Mouse (Mus musculus) embryonic facial prominence, embryonic 13.5 days (tissue): Measurements from ENCODE around the gene Htr7. TPM values are rescaled to one million over a fixed set of nuclear protein-coding genes. Genes with fewer than 3 reads are reported as not detected.

Source experiments
- ATAC-seq: fragments of 200-750 bp; cut with Nextera tagmentation; 2 replicates; pipeline ENCODE4 v1.8.0; 2017; ENCODE audit warnings: low read depth; ENCODE audit not compliant: insufficient number of reproducible peaks, insufficient read depth, low FRiP score, low TSS enrichment
- H3K27ac ChIP-seq: fragments of 300-500 bp; sonication (generic); 2 replicates; pipeline ENCODE4 v1.5.1; 2015; ENCODE audit warnings: moderate library complexity, mild to moderate bottlenecking, inconsistent platforms
- H3K27me3 ChIP-seq: fragments of 300-500 bp; sonication (generic); 2 replicates; pipeline ENCODE4 v1.6.1; 2015; ENCODE audit warnings: mild to moderate bottlenecking, inconsistent platforms
- H3K36me3 ChIP-seq: fragments of 300-500 bp; sonication (generic); 2 replicates; pipeline ENCODE4 v1.6.1; 2015; ENCODE audit warnings: mild to moderate bottlenecking, inconsistent platforms
- H3K4me1 ChIP-seq: fragments of 300-500 bp; sonication (generic); 2 replicates; pipeline ENCODE4 v1.6.1; 2015; ENCODE audit warnings: inconsistent platforms
- H3K4me2 ChIP-seq: fragments of 300-500 bp; sonication (generic); 2 replicates; pipeline ENCODE4 v1.6.1; 2015; ENCODE audit warnings: moderate library complexity, mild to moderate bottlenecking, inconsistent platforms
- H3K4me3 ChIP-seq: fragments of 300-500 bp; sonication (generic); 2 replicates; pipeline ENCODE4 v1.5.1; 2015; ENCODE audit warnings: mild to moderate bottlenecking, inconsistent platforms
- H3K9ac ChIP-seq: fragments of 300-500 bp; sonication (generic); 2 replicates; pipeline ENCODE4 v1.6.1; 2015; ENCODE audit warnings: mild to moderate bottlenecking, inconsistent platforms
- H3K9me3 ChIP-seq: fragments of 300-500 bp; sonication (generic); 2 replicates; pipeline ENCODE4 v1.6.1; 2016; ENCODE audit warnings: inconsistent platforms
- WGBS: fragments of 180-500 bp; shearing (Covaris S2); methylation state at CpG from one replicate; pipeline ENCODE4 v1.1.7; 2015; ENCODE audit warnings: mixed read lengths; 5-methylcytosine and 5-hydroxymethylcytosine counted together
- polyA plus RNA-seq: library from polyadenylated mRNA; unstranded; fragments of >200 nt; fragmentation: Nextera tagmentation; extraction: Ambion mirVana; gene quantifications from 2 replicates; pipeline ENCODE4 v1.2.1, GENCODE M21; 2015

The Htr7 gene
- polyA plus RNA-seq, 1 experiment from 2014 or later = 1.2 TPM

GRCm38 (mm10) chr19:36046046-36046445 is 11.3 kb downstream of the Htr7 start:
- 82% methylated on average over 7 of the region's 7 CpGs for WGBS
- Histone ChIP-seq H3K4me3 (no peak overlapping the region), H3K4me2 (no peak overlapping the region), H3K9me3 (no peaks in the 10 kb centered on the region), H3K27me3 (no peaks in the 10 kb centered on the region), H3K27ac (no peak overlapping the region), H3K36me3 (no peaks in the 10 kb centered on the region), H3K4me1 (no peaks in the 10 kb centered on the region), H3K9ac (no peak overlapping the region)
- no peak for ATAC-seq

DNA sequence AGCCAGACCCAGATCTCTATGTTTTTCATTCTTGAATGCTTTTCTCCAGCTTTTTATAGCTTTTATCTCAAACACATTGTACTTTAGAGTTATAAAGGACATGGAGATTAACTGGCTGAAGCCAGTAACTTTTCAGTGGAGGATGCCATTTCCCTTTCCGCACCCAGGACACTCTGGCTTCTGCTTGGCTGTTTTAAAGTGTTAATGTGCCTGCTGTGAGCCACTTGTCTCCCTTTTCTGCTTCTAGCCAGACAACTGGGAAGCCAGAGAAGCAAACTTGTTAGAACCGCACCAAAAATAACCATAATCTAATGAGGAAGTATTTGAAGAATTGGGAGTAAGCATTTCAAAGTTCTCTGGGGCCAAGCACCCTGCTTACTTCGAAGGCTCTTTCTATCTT is 42.5 kb downstream of the Htr7 start:
- Histone ChIP-seq H3K27ac (no peak overlapping the region), H3K27me3 (no peaks in the 10 kb centered on the region), H3K4me3 (no peak overlapping the region), H3K9ac (no peak overlapping the region), H3K36me3 (no peaks in the 10 kb centered on the region), H3K9me3 (no peaks in the 10 kb centered on the region), H3K4me2 (no peak overlapping the region), H3K4me1 (no peaks in the 10 kb centered on the region)
- ATAC-seq = no peak
- WGBS = 23% methylated on average over 3 of the region's 3 CpGs

DNA sequence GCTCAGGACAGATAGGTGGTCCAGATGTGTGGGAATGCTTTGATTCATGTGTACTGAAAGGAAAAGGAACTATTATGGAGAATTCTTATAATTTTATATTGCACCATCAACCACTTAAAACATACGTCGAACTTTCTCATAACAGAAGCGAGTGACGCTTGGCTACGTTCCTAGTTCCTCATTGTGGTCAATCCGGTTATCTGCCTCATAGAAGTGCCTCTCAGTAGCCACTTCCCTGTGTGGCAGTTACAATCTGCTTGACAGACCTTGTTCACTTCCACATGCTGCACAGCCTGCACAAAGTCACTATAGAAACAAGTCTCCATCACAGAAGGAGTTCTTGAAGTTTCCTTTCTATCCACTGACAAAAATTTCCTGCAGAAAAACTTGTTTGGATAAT is 51.0 kb downstream of the Htr7 start:
- H3K4me3 ChIP-seq = no peak overlapping the region
- H3K9ac ChIP-seq = no peak overlapping the region
- H3K9me3 ChIP-seq = no peaks in the 10 kb centered on the region
- no peaks in the 10 kb centered on the region for H3K27me3 ChIP-seq
- no peaks in the 10 kb centered on the region for H3K36me3 ChIP-seq
- no peak for ATAC-seq
- 75% methylated on average over 6 of the region's 6 CpGs for WGBS
- H3K4me1 ChIP-seq = 0 out of 2 replicates have a peak, but pooled peaks cover 3% of the 10 kb centered on the region
- H3K27ac ChIP-seq = no peak overlapping the region
- no peak overlapping the region for H3K4me2 ChIP-seq

DNA sequence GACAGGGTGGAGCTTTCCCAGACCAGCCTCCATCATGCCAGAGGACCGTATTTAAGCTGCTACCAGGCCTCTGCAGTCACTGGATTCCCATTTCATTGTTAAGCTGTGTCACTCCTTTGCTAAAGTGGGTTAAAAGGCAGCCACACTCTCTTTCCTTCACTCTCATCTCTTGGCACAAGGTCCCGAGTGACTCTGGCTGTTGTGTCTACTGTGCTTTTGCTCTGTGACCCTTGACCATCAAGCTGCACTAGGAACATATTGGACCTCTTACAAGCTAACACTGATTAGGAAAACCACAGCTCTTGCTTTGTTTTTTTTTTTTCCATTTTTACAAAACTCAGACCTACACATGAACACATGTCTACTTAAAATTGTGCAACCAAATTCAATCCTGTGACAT is 52.3 kb downstream of the Htr7 start:
- no peak overlapping the region for H3K9ac ChIP-seq
- H3K36me3 ChIP-seq = no peaks in the 10 kb centered on the region
- no peak overlapping the region for H3K4me3 ChIP-seq
- H3K4me1 ChIP-seq = 0 out of 2 replicates have a peak, but pooled peaks cover 3% of the 10 kb centered on the region
- WGBS = 58% methylated on average over 2 of the region's 2 CpGs
- no peak overlapping the region for H3K4me2 ChIP-seq
- no peaks in the 10 kb centered on the region for H3K27me3 ChIP-seq
- no peaks in the 10 kb centered on the region for H3K9me3 ChIP-seq
- ATAC-seq = no peak
- no peak overlapping the region for H3K27ac ChIP-seq

DNA sequence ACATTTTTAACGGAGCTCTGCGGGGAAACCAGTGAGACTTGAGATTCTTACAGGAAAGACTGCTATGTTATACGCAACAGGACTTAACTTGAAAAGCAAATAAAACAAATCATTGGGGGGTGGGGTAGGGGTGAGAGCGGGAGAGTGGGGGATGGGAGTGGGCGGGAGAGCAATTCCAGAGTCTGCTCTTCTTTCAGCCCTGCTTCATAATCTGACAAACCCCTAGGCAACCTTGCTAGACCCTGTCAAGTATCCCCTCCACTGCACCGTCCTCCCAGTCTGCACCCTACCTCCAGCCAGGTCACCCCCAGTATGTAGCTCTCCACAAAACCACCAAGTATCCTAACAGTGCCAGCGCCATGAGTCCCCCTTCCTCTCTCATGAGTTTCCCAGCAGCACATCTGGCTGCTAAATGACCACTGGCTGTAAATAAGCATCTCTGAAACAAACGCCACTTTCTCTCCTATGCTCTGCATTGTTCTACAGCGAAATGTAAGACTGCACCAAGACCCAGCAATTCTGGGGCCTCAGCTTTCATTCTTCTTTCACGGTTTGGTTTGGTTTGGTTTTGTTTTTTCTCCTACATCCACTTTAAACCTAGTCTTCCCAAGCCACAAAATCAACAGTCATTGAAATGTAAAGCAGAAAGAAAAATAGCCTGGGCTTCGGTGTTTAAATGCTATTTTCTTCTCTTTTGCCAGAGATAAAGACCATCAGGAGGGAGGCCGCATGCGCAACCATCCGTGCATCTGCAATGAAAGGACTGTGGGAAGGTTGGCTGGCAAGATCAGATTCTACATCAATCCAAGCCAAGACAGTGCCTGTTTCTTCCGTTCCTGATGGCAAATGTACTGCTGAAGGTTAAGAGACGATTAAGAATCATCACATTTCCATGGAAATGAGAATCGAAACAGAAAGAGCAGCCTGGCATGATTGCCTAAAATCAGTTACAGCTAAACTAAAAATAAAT is 54.5 kb downstream of the Htr7 start:
- Histone ChIP-seq H3K4me2 (no peak overlapping the region), H3K9ac (no peak overlapping the region), H3K4me3 (no peak overlapping the region), H3K36me3 (no peaks in the 10 kb centered on the region), H3K4me1 (0 out of 2 replicates have a peak, but pooled peaks cover 3% of the 10 kb centered on the region), H3K27ac (no peak overlapping the region), H3K9me3 (no peaks in the 10 kb centered on the region), H3K27me3 (no peaks in the 10 kb centered on the region)
- WGBS = 52% methylated on average over 17 of the region's 17 CpGs
- ATAC-seq = no peak

- 0 out of 2 replicates have a peak, but pooled peaks cover 3% of the 10 kb centered on the region for H3K4me1 ChIP-seq
- H3K36me3 ChIP-seq = no peaks in the 10 kb centered on the region
- no peak for ATAC-seq
- H3K27ac ChIP-seq = no peak overlapping the region
- 39% methylated on average over 1 of the region's 1 CpGs for WGBS
- H3K4me2 ChIP-seq = no peak overlapping the region
- no peaks in the 10 kb centered on the region for H3K27me3 ChIP-seq
- H3K9ac ChIP-seq = no peak overlapping the region
- no peak overlapping the region for H3K4me3 ChIP-seq
- no peaks in the 10 kb centered on the region for H3K9me3 ChIP-seq
Measured at GRCm38 (mm10) chr19:36001512-36001911, 55.8 kb downstream of the Htr7 start.

DNA sequence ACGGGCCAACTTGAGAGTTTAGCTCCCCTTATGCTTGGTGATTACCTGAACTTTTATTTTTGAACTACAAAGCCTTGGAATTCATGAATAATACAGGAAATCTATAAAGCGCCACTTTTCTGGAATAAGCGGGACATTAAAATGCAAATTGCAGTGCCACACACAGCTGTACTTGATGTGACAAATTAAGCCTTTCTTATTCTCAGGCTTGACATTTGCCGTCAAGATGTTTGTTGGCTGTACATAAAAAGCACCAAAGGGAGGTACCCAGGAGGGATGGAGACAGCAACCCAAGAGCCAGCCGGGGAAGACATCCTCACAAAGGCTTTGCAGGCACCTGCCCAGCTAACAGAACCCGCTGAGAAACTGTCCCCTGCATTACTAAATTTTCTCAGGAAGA is 56.4 kb downstream of the Htr7 start:
- no peaks in the 10 kb centered on the region for H3K27me3 ChIP-seq
- WGBS = 77% methylated on average over 6 of the region's 6 CpGs
- H3K4me2 ChIP-seq = no peak overlapping the region
- H3K9me3 ChIP-seq = no peaks in the 10 kb centered on the region
- no peak for ATAC-seq
- H3K4me3 ChIP-seq = no peak overlapping the region
- H3K36me3 ChIP-seq = no peaks in the 10 kb centered on the region
- 0 out of 2 replicates have a peak, but pooled peaks cover 3% of the 10 kb centered on the region for H3K4me1 ChIP-seq
- H3K9ac ChIP-seq = no peak overlapping the region
- H3K27ac ChIP-seq = no peak overlapping the region

DNA sequence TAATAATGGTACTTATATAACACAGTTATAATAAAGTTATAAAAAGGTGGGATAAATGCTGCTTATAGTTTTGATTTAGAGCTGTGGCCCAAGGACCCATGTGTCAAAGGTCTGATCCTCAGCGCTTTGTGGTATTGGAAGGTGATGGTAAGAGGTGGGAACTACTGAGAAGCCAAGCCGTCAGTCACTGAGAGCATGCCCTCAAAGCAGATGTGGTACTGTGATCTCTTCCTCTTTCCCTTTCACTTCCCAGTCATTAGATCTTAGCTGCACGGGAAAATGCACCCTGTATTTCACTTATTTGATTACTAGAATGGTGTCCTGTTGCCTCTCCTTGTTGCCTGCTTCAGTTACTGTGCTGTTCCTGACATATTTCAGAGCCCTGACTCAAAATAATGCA is 59.9 kb downstream of the Htr7 start:
- Histone ChIP-seq H3K9me3 (no peaks in the 10 kb centered on the region), H3K4me1 (no peaks in the 10 kb centered on the region), H3K4me3 (no peak overlapping the region), H3K36me3 (no peaks in the 10 kb centered on the region), H3K27me3 (no peaks in the 10 kb centered on the region), H3K27ac (no peak overlapping the region), H3K9ac (no peak overlapping the region), H3K4me2 (no peak overlapping the region)
- ATAC-seq = no peak
- WGBS = 70% methylated on average over 3 of the region's 3 CpGs

DNA sequence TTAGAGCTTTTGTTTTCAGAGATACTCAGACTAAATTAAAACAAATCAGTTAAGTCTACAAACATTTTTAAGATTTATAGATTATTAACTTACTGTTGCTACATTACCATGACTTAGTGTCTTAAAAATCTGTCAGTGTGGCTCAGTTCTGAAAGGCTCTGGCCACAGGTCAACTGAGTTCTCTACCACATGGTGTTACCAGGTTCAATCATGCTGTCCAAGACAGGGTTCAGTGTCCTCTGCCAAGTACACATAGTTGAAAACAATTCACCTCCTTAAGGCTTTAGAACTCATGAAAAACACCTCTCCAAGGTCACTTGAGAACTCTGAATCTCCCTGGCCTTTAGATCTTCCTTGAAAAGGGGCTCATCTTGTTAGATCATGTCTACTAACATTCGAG is 69.8 kb downstream of the Htr7 start:
- H3K27me3 ChIP-seq = no peaks in the 10 kb centered on the region
- H3K4me1 ChIP-seq = no peaks in the 10 kb centered on the region
- H3K4me2 ChIP-seq = no peak overlapping the region
- no peaks in the 10 kb centered on the region for H3K36me3 ChIP-seq
- 83% methylated on average over 1 of the region's 1 CpGs for WGBS
- no peak for ATAC-seq
- H3K4me3 ChIP-seq = no peak overlapping the region
- no peak overlapping the region for H3K27ac ChIP-seq
- no peak overlapping the region for H3K9ac ChIP-seq
- no peaks in the 10 kb centered on the region for H3K9me3 ChIP-seq

GRCm38 (mm10) chr19:35974681-35975080 is 82.6 kb downstream of the Htr7 start:
- no peak overlapping the region for H3K4me2 ChIP-seq
- no peaks in the 10 kb centered on the region for H3K36me3 ChIP-seq
- no peak overlapping the region for H3K27ac ChIP-seq
- H3K4me3 ChIP-seq = no peak overlapping the region
- H3K4me1 ChIP-seq = no peaks in the 10 kb centered on the region
- no peak for ATAC-seq
- no peaks in the 10 kb centered on the region for H3K27me3 ChIP-seq
- H3K9ac ChIP-seq = no peak overlapping the region
- no peaks in the 10 kb centered on the region for H3K9me3 ChIP-seq

DNA sequence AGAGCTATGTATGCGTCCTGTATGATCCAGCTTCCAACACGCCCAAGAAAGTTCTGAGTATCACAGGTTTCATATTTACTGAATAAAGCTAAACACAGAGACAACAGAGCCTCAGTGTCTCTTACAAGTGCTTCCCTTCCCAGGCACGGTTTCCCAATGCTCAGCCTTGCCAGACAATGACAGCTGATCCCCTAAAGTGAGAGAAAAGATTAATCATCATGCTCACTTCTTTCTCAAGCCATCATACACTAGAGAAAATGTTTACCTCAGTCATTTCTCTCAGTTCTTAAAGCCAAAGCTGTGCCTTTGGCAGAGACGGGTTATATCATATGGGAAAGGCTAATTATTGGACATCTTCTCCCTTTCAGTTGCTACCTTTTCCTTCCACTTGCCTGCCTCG is 99.7 kb downstream of the Htr7 start:
- H3K4me3 ChIP-seq = no peak overlapping the region
- H3K27ac ChIP-seq = no peak overlapping the region
- no peak overlapping the region for H3K4me2 ChIP-seq
- no peaks in the 10 kb centered on the region for H3K36me3 ChIP-seq
- no peak for ATAC-seq
- no peaks in the 10 kb centered on the region for H3K4me1 ChIP-seq
- no peaks in the 10 kb centered on the region for H3K9me3 ChIP-seq
- H3K9ac ChIP-seq = no peak overlapping the region
- 73% methylated on average over 5 of the region's 5 CpGs for WGBS
- no peaks in the 10 kb centered on the region for H3K27me3 ChIP-seq

- H3K4me2 ChIP-seq = no peak overlapping the region
- no peak overlapping the region for H3K4me3 ChIP-seq
- no peak overlapping the region for H3K9ac ChIP-seq
- no peaks in the 10 kb centered on the region for H3K9me3 ChIP-seq
- no peaks in the 10 kb centered on the region for H3K27me3 ChIP-seq
- no peaks in the 10 kb centered on the region for H3K4me1 ChIP-seq
- ATAC-seq = no peak
- 85% methylated on average over 13 of the region's 13 CpGs for WGBS
- H3K27ac ChIP-seq = no peak overlapping the region
- H3K36me3 ChIP-seq = no peaks in the 10 kb centered on the region
Measured at GRCm38 (mm10) chr19:35955698-35956097, 101.6 kb downstream of the Htr7 start.
